Mouse (Mus musculus) kidney, adult 2 months (tissue): ENCODE measurements around the gene Ssbp1.

Experiments
- CTCF ChIP-seq: fragments of 200-500 bp; conservative IDR thresholded peaks from 2 replicates; pipeline ENCODE4 v1.5.1; 2011; ENCODE audit warnings: low read depth, mild to moderate bottlenecking, control low read depth, low read length, moderate library complexity, mixed read lengths; ENCODE audit not compliant: insufficient read depth, insufficient read length
- POLR2A ChIP-seq: fragments of 200-500 bp; IDR thresholded peaks from one replicate; pipeline ENCODE4 v1.6.1; 2011; ENCODE audit warnings: low read depth, low read length, control low read depth

- TF ChIP-seq POLR2A: no peak
- TF ChIP-seq CTCF: no peak
Measured at GRCm38 (mm10) chr6:40490933-40491332, 19.8 kb downstream of the Ssbp1 start, which contains the start of gene Tas2r137.
